Mouse (Mus musculus) cortical plate, adult 2 months (tissue): ENCODE measurements around the gene Psmb11.

Experiments used
- CTCF ChIP-seq: fragments of 200-500 bp; IDR thresholded peaks from 2 replicates; pipeline ENCODE4 v1.5.1; 2011; ENCODE audit warnings: mild to moderate bottlenecking, control low read depth, low read length; ENCODE audit not compliant: insufficient read depth; ENCODE audit errors: extremely low read depth
- POLR2A ChIP-seq: fragments of 200-500 bp; IDR thresholded peaks from 2 replicates; pipeline ENCODE4 v1.6.1; 2011; ENCODE audit warnings: mild to moderate bottlenecking, low read length, control low read depth; ENCODE audit not compliant: insufficient read depth; ENCODE audit errors: extremely low read depth

DNA sequence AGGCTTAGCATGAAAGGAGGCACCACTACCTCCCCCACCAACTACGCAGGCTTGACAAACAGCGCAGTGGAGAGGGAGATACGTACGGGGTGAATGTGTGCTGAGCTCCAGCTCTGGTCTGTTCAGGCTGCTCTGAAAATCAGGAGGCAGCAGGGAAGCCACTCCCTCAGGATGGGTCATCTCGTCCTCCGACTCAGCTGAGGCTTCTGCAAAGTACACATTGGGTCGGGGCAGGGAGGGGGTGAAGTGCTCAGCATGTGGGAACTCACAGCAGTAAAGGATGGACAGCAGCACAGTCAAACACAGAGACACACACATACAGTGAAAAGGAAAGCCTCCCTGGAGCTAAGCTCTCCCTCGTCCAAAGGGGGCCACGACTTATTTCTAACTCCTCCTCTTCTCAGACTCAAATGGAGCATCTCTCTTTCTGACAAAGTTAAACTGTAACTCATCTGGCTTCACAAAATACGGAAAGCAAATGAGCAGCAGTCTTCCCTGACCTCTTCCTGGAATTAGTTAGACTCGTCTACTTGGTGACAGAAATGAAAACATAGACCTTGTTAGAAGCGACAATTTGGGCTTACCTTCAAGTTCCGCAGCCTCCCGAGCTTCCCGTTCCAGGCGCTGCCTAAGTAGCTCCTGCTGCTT, 57.5 kb downstream of the Psmb11 start:
- TF ChIP-seq CTCF (no peak), POLR2A (no peak)
